Mouse (Mus musculus) B cell, adult 2 months (primary cell): ENCODE results near the gene Hist2h2bb.
"Not testable (repeated sequence)": the region's sequence is repeated elsewhere in the genome, so short reads cannot be mapped to it uniquely, and the experiment has no call there.

Experiments
- DNase-seq, 2 experiments: peaks; one replicate each; pipeline ENCODE4 v3.0.0; 2022

The Hist2h2bb gene

DNA sequence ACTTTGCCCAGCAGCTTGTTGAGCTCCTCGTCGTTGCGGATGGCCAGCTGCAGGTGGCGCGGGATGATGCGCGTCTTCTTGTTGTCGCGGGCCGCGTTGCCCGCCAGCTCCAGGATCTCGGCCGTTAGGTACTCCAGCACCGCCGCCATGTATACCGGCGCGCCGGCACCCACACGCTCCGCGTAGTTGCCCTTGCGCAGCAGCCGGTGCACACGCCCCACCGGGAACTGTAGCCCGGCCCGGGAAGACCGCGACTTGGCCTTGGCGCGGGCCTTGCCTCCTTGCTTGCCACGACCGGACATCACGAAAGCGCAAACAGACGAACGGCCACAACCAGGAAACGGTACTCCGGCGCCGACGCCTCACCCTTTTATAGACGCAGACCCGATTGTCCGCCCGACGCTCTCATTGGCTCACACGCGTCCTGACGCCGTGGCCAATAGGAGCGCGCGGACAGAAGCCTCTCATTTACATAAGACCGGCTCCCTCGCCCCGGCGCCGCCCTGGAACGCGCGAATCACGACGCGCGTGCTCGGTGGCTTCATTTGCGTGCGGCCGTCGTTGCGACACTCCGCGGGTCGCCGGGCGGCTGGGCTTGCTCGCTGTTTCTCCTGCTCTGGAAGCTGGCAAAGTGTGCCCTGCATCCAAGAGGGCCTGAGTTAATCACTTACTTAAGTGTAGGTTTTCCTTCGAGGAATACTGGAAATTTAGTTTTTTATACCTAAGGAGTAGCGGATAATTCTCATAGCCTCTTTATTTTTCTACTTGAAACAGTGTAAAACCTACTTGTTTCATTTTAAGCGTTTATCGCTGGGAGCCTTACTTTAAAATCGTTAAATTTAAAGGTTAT, 29.4 kb upstream of the Hist2h2bb start, which contains the start of gene Hist2h2aa2:
Gene Hist2h2aa2 (minus strand): TSS at position 328 of the 850 bp plus-strand sequence.
- peak; percentile 90 to 91 for DNase-seq

GRCm38 (mm10) chr3:96240799-96241197, 28.8 kb upstream of the Hist2h2bb start:
- no peak for DNase-seq

DNA sequence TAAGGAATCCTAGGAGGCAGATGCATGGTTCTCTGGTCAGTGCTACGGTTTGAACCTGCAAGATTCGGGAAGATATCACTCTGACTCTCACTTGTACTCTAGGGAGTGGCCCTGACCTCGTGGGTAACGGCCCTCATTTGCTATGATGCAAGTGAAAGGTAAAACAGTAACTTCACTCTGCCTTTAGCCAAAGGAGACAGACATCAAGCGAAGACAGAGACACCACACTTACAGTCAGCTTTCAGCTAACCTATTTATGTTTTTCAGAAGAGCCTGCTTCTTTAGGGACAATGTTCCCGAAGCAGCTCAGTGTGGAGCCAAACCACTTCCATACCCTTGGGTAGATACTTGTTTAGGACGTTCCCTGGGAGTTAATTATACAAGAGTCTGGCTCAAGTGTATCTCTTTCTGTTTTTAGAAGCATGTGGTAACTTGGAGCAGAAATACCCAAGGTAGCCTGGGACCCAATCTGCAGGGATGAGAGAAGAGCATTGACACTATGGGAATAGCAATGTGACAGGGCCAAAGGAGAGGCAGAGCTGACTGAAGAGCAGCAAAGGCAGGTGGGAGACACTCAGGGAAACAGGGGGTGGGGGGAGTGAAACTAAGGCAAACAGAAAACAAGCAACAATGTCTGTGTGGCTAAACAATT, 25.5 kb upstream of the Hist2h2bb start:
- DNase-seq: no peak

GRCm38 (mm10) chr3:96245003-96245886, 24.3 kb upstream of the Hist2h2bb start, which contains the start of gene Hist2h2aa1:
TSS of gene Hist2h2aa1 (plus strand) at chr3:96245497.
- DNase-seq: peak; percentile 86 to 88

GRCm38 (mm10) chr3:96246018-96246417, 23.5 kb upstream of the Hist2h2bb start:
- DNase-seq: peak; percentile 26 to 29

- not testable (repeated sequence) for DNase-seq
These were observed 23.1 kb upstream of the Hist2h2bb start, which contains the start of gene Hist2h3c1 for GRCm38 (mm10) chr3:96246427-96246856. TSS of gene Hist2h3c1 (plus strand) at chr3:96246685.

DNA sequence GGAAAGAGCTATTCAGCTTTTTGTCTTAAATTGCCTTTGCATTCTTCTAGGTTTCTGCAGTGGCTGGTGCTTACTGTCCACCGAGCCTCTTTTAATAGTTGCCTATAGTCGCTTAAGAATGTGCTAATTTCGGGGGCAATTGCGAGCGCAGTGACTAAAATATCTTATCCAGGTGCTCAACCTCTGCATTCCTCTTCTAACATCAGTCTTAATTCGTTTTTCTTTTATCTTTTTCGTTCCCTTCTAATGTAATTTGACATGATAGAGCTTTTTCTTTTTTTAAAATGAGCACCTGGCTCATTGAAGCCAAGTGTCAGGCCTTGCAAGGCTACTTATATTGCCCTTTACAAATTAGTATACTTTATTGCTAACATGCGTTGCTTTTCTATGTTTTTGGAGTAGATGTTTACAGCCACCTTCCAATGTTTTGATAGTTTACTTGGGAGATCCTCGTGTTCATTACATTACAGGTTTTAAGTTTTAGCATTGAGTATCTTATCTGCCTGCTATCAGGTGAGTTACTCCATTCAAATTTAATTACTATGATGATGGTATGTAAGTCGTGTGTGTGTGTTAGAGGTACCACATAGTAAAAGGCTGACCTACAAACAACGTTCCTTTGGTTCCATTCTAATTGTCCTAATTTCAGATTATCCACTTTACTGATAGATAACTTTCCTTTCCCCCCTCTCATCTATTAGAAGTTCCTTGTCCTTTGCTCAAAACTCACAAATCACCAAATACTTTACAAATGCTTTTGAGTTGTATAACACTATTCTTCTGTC, 22.0 kb upstream of the Hist2h2bb start:
- DNase-seq: no peak

DNA sequence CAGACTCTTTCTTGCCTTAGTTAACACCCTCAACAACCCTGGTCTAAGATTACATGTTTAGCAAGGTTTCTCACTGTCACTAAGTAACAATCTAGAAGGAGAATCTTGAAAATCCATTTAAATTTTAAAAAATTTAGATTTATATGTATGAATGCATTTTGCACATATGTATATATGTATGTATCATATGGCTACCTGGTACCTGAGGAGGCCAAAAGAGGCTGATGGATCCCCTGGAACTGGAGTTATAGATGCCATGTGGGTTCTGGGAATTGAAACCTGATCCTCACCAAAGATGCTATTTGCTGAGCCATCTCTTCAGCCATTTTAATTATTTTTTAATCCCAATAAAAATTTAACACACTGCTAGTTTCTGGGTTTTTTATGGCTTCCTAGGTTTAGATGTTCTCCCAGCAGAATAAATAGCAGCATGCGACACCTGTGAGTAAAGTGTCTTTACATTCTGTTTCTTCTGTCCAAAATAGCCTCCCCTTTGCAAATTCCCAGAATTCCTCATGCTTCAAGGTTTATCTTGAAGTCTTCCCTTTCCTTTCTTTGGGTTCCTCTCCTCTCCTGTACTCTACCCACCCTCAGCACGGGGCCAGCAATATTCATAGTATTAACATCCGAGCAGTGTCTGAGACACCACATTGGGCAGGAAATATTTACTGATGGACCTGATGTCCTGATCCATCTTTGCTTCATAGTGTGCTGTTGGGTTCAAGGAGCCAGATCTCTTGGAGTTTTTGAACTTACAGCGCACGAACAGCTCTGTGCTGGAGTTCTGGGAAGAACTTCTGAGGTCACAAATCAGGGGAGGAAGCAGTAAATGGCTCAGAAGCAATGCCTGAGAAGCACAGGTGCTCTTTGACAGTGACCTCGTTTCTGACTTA, 21.2 kb upstream of the Hist2h2bb start:
- DNase-seq: no peak

- no peak for DNase-seq
These were observed 20.6 kb upstream of the Hist2h2bb start for GRCm38 (mm10) chr3:96249034-96249345.

DNA sequence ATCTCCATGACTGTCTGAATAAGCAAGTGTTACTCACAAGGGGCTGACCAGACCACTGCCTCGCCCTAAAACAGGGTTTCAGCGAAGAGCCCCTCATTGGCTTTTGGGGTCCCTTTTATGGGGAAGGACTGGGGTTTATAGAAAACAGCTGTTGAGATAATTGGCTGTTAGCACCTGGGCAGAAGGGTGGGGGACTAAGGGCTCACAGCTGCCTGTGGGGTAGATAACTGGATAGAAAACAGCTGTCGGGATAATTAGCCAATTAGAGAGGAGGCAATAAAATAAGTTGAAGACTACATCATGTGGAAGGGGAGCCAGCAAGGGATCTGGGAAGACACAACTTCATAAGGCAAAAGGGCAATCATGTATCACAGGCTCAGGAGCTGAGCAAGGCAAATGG, 18.7 kb upstream of the Hist2h2bb start:
- no peak for DNase-seq

DNA sequence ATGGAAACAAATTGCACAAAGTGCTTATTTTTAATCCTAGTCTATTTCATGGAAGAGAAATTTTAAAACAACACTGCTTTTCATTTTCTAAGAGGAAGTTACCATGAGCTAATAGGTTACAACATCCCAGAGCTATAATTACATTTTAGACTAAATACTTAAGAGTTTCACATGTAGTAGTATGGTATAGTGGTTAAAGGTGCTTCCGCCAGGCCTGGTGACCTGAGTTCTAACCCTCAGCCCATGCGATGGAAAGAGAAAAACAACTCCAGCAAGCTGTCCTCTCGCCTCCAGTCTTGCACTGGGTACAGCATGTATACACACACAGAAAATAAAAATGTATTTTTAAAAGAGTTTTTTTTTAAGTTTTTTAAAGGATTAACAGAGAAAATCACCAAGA, 17.8 kb upstream of the Hist2h2bb start:
- peak; percentile 35 to 42 for DNase-seq

DNA sequence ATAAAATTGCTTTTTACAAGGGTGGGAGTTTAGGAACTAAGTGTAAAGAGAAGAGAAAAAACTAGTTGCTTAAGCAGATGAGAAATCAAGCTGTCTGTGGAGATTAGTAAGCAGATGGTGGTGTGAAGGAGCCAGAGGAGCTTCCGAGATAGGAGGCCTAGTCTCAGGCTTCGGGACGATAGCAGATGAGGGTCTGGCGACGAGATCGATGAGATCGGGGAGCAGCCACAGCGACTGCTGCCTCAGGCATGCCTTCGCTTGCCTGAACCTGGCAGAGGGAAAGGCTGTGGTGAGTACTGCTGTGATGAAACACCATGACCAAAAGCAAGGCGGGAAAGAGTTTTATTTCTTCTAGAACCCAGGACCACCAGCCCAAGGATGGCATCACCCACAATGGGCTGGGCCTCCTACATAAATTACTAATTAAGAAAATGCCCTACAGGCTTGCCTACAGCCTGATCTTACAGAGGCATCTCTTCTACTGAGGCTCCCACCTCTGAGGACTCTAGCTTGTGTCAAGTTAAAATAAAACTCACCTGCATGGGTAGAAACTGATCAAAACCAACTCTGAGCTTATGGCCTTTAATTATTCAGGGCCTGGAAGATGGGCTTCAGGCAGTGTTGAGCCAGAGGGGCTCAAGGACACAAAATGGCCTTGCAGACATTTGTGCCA, 14.7 kb upstream of the Hist2h2bb start:
- DNase-seq: no peak

- DNase-seq: no peak
These were observed 13.5 kb upstream of the Hist2h2bb start for GRCm38 (mm10) chr3:96255926-96256593.

DNA sequence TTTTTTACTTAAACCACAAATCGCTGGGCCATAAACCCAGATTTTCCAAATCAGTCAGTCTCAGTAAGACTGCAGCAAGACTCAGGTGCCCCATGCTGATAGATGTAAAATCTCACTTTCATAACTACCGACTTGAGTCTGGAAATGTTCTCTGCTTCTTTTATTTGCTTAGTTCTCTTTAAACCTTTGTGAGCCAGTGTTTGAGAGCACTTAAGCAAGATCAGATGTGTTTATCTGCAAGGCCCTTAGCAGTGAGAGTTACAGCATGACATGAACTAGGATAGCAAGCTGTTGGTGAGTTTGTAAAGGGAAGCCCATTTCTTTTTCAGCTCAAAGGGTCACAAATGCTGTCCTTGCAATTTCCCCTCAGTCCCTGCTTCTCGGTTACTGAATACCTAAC, 12.4 kb upstream of the Hist2h2bb start:
- no peak for DNase-seq

DNA sequence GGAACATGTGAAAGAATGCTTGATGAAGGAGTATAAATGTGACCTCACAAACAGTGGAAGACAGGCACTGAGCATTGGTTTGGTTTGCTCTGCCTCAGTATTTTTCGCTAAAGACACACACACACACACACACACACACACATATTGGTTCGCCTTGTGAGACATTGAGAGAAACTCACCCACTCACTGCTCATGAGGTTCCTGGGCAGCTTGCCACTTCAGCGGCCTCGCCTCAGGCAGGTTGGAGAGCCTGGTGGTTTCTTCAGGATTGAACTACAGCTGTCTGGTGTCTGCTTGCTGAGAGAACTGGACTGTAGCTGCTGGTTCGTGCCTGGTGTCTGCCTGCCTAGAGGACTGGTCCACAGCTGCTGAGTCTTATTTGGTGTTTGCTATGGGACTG, 9.3 kb upstream of the Hist2h2bb start:
- no peak for DNase-seq

GRCm38 (mm10) chr3:96261623-96262022, 7.9 kb upstream of the Hist2h2bb start:
- DNase-seq: peak in 1 of 2 experiments; percentile 22

DNA sequence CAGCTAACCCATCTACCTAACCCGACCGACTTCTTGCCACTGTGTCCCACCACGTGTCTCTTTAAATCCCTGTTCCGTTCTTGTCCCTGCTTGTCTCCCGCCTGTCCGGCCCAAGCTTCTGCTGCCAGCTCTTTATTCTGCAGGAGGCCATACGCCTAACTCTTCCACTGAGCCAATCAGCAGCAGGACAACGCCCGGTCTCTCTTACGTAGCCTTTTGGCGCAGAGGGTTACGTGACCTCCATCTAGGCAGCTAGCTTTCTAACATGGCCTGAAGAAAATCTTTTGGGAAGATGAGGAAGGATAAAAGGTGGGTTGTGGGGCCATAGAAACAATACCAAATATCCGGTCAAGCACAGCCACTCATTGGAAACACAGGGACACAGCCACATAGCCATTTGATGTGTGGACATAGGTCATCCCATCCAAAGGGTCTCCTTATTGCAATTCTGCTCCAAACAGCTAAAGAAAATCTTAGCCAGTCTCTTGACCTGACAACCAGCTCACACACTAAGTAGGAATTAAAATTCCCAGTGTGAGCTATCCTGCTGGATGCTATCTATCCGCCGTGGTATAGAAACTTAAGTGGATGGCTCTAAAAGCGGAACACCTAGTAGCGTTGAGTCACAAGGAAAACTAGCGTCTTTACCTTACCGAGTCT, 7.2 kb upstream of the Hist2h2bb start:
- DNase-seq: peak; percentile 71 to 75

DNA sequence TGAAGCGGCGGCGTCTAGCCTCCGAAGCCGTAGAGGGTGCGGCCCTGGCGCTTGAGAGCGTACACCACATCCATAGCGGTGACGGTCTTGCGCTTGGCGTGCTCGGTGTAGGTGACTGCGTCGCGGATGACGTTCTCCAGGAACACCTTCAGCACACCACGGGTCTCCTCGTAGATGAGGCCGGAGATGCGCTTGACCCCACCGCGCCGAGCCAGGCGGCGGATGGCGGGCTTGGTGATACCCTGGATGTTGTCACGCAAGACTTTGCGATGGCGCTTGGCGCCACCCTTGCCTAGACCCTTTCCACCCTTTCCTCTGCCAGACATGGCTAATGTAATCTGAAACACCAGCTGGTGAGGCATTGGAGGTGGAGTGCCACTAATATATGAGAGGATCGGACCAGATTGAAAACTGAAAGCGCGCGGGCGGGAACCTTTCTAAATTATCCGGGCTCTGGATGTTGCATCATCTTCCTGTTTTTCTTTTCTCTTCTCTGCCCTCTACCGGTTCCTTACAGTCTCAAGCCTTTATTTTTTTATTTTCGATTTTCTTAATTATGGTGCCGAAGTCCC, 6.5 kb upstream of the Hist2h2bb start, which contains the start of gene Hist2h4:
Gene Hist2h4 (minus strand): TSS at position 333 of the 572 bp plus-strand sequence.
- peak; percentile 96 to 97 for DNase-seq
